Mouse (Mus musculus): ENCODE measurements around the gene Psmd9. TPM values are rescaled to one million over a fixed set of nuclear protein-coding genes. Genes with fewer than 3 reads are reported as not detected.

Psmd9 gene
- total RNA-seq, 1 experiment = 27.0 TPM

- DNase-seq (ENCODE audit: low read depth, low spot score) = no peak
- H3K4me1 ChIP-seq (ENCODE audit: control insufficient read depth in 2 of 2, insufficient read depth in 2 of 2, low read length in 2 of 2, poor library complexity in 1 of 2) = peaks cover 0 to 11% of the 10 kb centered on the region in 2 experiments; a peak in 2 of 4 replicates
- H3K4me3 ChIP-seq (ENCODE audit: insufficient read depth in 1 of 2, low read depth in 1 of 2, low read length in 2 of 2, poor library complexity in 1 of 2, severe bottlenecking in 1 of 2) = no peak overlapping the region
- no peaks in the 10 kb centered on the region for H3K9me3 ChIP-seq (ENCODE audit: control insufficient read depth, insufficient read depth, low read depth, low read length)
- in situ Hi-C loops (cut with MboI; ENCODE audit: low sequenced_read_pairs in 2 of 2, unreplicated experiment in 2 of 2) = no loop called here
- no peaks in the 10 kb centered on the region for H3K36me3 ChIP-seq (ENCODE audit: control insufficient read depth, insufficient read depth, low read length, poor library complexity, severe bottlenecking)
- no peak for TF ChIP-seq MAFK (IDR thresholded peaks at IDR 0.05; ENCODE audit: insufficient read depth, low read depth, low read length)
- no peak for TF ChIP-seq HCFC1 (IDR thresholded peaks at IDR 0.05; ENCODE audit: borderline replicate concordance, insufficient read depth, low read length)
- no peak for TF ChIP-seq CHD2 (IDR thresholded peaks at IDR 0.05; ENCODE audit: low read depth, low read length)
- no peak for TF ChIP-seq ZC3H11A (IDR thresholded peaks at IDR 0.05; ENCODE audit: borderline replicate concordance, low read depth, low read length)
- TF ChIP-seq ZNF384 (IDR thresholded peaks at IDR 0.05; ENCODE audit: low read depth, low read length) = no peak
- no peak overlapping the region for H3K27ac ChIP-seq (ENCODE audit: insufficient read depth, low read depth, low read length, poor library complexity, severe bottlenecking)
- H3K9ac ChIP-seq (ENCODE audit: insufficient read depth, low read depth, low read length, poor library complexity, severe bottlenecking) = no peak overlapping the region; the same call in 1 of the 2 replicates
Observed at GRCm38 (mm10) chr5:123277704-123278103, 108.5 kb downstream of the Psmd9 start.

GRCm38 (mm10) chr5:123279248-123279647 is 110.0 kb downstream of the Psmd9 start:
- TF ChIP-seq CHD2 (IDR thresholded peaks at IDR 0.05; ENCODE audit: low read depth, low read length) (no peak), ZC3H11A (IDR thresholded peaks at IDR 0.05; ENCODE audit: borderline replicate concordance, low read depth, low read length) (no peak), ZNF384 (IDR thresholded peaks at IDR 0.05; ENCODE audit: low read depth, low read length) (no peak), MAFK (IDR thresholded peaks at IDR 0.05; ENCODE audit: insufficient read depth, low read depth, low read length) (no peak), HCFC1 (IDR thresholded peaks at IDR 0.05; ENCODE audit: borderline replicate concordance, insufficient read depth, low read length) (no peak)

GRCm38 (mm10) chr5:123281336-123282136 is 112.3 kb downstream of the Psmd9 start:
- Histone ChIP-seq H3K27ac (ENCODE audit: insufficient read depth, low read depth, low read length, poor library complexity, severe bottlenecking) (no peak overlapping the region), H3K4me1 (ENCODE audit: control insufficient read depth in 2 of 2, insufficient read depth in 2 of 2, low read length in 2 of 2, poor library complexity in 1 of 2) (peaks cover 0 to 8% of the 10 kb centered on the region in 2 experiments; a peak in 2 of 4 replicates), H3K36me3 (ENCODE audit: control insufficient read depth, insufficient read depth, low read length, poor library complexity, severe bottlenecking) (no peaks in the 10 kb centered on the region), H3K9ac (ENCODE audit: insufficient read depth, low read depth, low read length, poor library complexity, severe bottlenecking) (no peak overlapping the region), H3K9me3 (ENCODE audit: control insufficient read depth, insufficient read depth, low read depth, low read length) (no peaks in the 10 kb centered on the region), H3K4me3 (ENCODE audit: insufficient read depth in 1 of 2, low read depth in 1 of 2, low read length in 2 of 2, poor library complexity in 1 of 2, severe bottlenecking in 1 of 2) (no peak overlapping the region)
- TF ChIP-seq ZNF384 (IDR thresholded peaks at IDR 0.05; ENCODE audit: low read depth, low read length) (peak; percentile 72), MAFK (IDR thresholded peaks at IDR 0.05; ENCODE audit: insufficient read depth, low read depth, low read length) (no peak)
- no peak for DNase-seq (ENCODE audit: low read depth, low spot score)
- in situ Hi-C loops (cut with MboI; ENCODE audit: low sequenced_read_pairs in 2 of 2, unreplicated experiment in 2 of 2) = no loop called here

More at GRCm38 (mm10) chr5:123279248-123279647, 110.0 kb downstream of the Psmd9 start:
- no peaks in the 10 kb centered on the region for H3K36me3 ChIP-seq (ENCODE audit: control insufficient read depth, insufficient read depth, low read length, poor library complexity, severe bottlenecking)
- no peak for DNase-seq (ENCODE audit: low read depth, low spot score)
- H3K4me3 ChIP-seq (ENCODE audit: insufficient read depth in 1 of 2, low read depth in 1 of 2, low read length in 2 of 2, poor library complexity in 1 of 2, severe bottlenecking in 1 of 2) = no peak overlapping the region
- no peak overlapping the region for H3K27ac ChIP-seq (ENCODE audit: insufficient read depth, low read depth, low read length, poor library complexity, severe bottlenecking)
- H3K9me3 ChIP-seq (ENCODE audit: control insufficient read depth, insufficient read depth, low read depth, low read length) = no peaks in the 10 kb centered on the region
- in situ Hi-C loops (cut with MboI; ENCODE audit: low sequenced_read_pairs in 2 of 2, unreplicated experiment in 2 of 2) = no loop called here
- no peak overlapping the region for H3K9ac ChIP-seq (ENCODE audit: insufficient read depth, low read depth, low read length, poor library complexity, severe bottlenecking)
- H3K4me1 ChIP-seq (ENCODE audit: control insufficient read depth in 2 of 2, insufficient read depth in 2 of 2, low read length in 2 of 2, poor library complexity in 1 of 2) = peaks cover 0 to 11% of the 10 kb centered on the region in 2 experiments; a peak in 2 of 4 replicates

GRCm38 (mm10) chr5:123285174-123285573 is 116.0 kb downstream of the Psmd9 start:
- H3K4me1 ChIP-seq (ENCODE audit: control insufficient read depth in 2 of 2, insufficient read depth in 2 of 2, low read length in 2 of 2, poor library complexity in 1 of 2) = peaks cover 0 to 7% of the 10 kb centered on the region in 2 experiments; a peak in 2 of 4 replicates
- no peak overlapping the region for H3K9ac ChIP-seq (ENCODE audit: insufficient read depth, low read depth, low read length, poor library complexity, severe bottlenecking)
- H3K27ac ChIP-seq (ENCODE audit: insufficient read depth, low read depth, low read length, poor library complexity, severe bottlenecking) = no peak overlapping the region
- H3K4me3 ChIP-seq (ENCODE audit: insufficient read depth in 1 of 2, low read depth in 1 of 2, low read length in 2 of 2, poor library complexity in 1 of 2, severe bottlenecking in 1 of 2) = no peak overlapping the region; a peak in 1 of 4 replicates
- in situ Hi-C loops (cut with MboI; ENCODE audit: low sequenced_read_pairs in 2 of 2, unreplicated experiment in 2 of 2) = no loop called here
- no peaks in the 10 kb centered on the region for H3K36me3 ChIP-seq (ENCODE audit: control insufficient read depth, insufficient read depth, low read length, poor library complexity, severe bottlenecking)
- no peaks in the 10 kb centered on the region for H3K9me3 ChIP-seq (ENCODE audit: control insufficient read depth, insufficient read depth, low read depth, low read length)
- TF ChIP-seq ZNF384 (IDR thresholded peaks at IDR 0.05; ENCODE audit: low read depth, low read length) = no peak
- no peak for DNase-seq (ENCODE audit: low read depth, low spot score)

- no peak for TF ChIP-seq MAFK (IDR thresholded peaks at IDR 0.05; ENCODE audit: insufficient read depth, low read depth, low read length)
- no peak for TF ChIP-seq HCFC1 (IDR thresholded peaks at IDR 0.05; ENCODE audit: borderline replicate concordance, insufficient read depth, low read length)
- TF ChIP-seq CHD2 (IDR thresholded peaks at IDR 0.05; ENCODE audit: low read depth, low read length) = no peak
- TF ChIP-seq ZNF384 (IDR thresholded peaks at IDR 0.05; ENCODE audit: low read depth, low read length) = no peak
- TF ChIP-seq ZC3H11A (IDR thresholded peaks at IDR 0.05; ENCODE audit: borderline replicate concordance, low read depth, low read length) = no peak
Observed at GRCm38 (mm10) chr5:123288079-123288478, 118.9 kb downstream of the Psmd9 start.

More at GRCm38 (mm10) chr5:123288079-123288478, 118.9 kb downstream of the Psmd9 start:
- Histone ChIP-seq H3K9ac (ENCODE audit: insufficient read depth, low read depth, low read length, poor library complexity, severe bottlenecking) (no peak overlapping the region), H3K4me1 (ENCODE audit: control insufficient read depth in 2 of 2, insufficient read depth in 2 of 2, low read length in 2 of 2, poor library complexity in 1 of 2) (peaks cover 0 to 5% of the 10 kb centered on the region in 2 experiments; a peak in 1 of 4 replicates), H3K9me3 (ENCODE audit: control insufficient read depth, insufficient read depth, low read depth, low read length) (no peaks in the 10 kb centered on the region), H3K27ac (ENCODE audit: insufficient read depth, low read depth, low read length, poor library complexity, severe bottlenecking) (no peak overlapping the region), H3K4me3 (ENCODE audit: insufficient read depth in 1 of 2, low read depth in 1 of 2, low read length in 2 of 2, poor library complexity in 1 of 2, severe bottlenecking in 1 of 2) (no peak overlapping the region), H3K36me3 (ENCODE audit: control insufficient read depth, insufficient read depth, low read length, poor library complexity, severe bottlenecking) (no peaks in the 10 kb centered on the region)
- in situ Hi-C loops (cut with MboI; ENCODE audit: low sequenced_read_pairs in 2 of 2, unreplicated experiment in 2 of 2) = no loop called here
- DNase-seq (ENCODE audit: low read depth, low spot score) = no peak
